Mouse (Mus musculus): Measurements from ENCODE around the gene Mrpl10. TPM values are rescaled to one million over a fixed set of nuclear protein-coding genes. Genes with fewer than 3 reads are reported as not detected.

Mrpl10 gene
- polyA plus RNA-seq, 1 experiment from 2014 or later, result 34.5 TPM

GRCm38 (mm10) chr11:97017696-97018582 is 23.4 kb upstream of the Mrpl10 start:
- Histone ChIP-seq H3K4me1 (ENCODE audit: insufficient read depth) (peaks cover 15% of the 10 kb centered on the region), H3K4me3 (ENCODE audit: low read depth, low read length) (peak overlapping the region; percentile 32), H3K27me3 (ENCODE audit: insufficient read depth, low read length) (peaks cover 93% of the 10 kb centered on the region), H3K27ac (ENCODE audit: low read depth) (no peak overlapping the region), H3K9me3 (ENCODE audit: low read length) (no peaks in the 10 kb centered on the region), H3K9ac (replicated peaks) (no peak overlapping the region), H3K36me3 (replicated peaks; ENCODE audit: insufficient read depth, low read length) (no peaks in the 10 kb centered on the region), H3K4me2 (ENCODE audit: low read depth, low read length) (peak overlapping the region; percentile 56)
- 2% methylated on average over 36 of the region's 36 CpGs for WGBS (ENCODE audit: insufficient replicate concordance)
- ATAC-seq, result no peak
- TF ChIP-seq CTCF (IDR thresholded peaks at IDR 0.05; ENCODE audit: low read depth) (no peak), EP300 (IDR thresholded peaks at IDR 0.05; ENCODE audit: low read depth) (no peak)
- no peak for DNase-seq

DNA sequence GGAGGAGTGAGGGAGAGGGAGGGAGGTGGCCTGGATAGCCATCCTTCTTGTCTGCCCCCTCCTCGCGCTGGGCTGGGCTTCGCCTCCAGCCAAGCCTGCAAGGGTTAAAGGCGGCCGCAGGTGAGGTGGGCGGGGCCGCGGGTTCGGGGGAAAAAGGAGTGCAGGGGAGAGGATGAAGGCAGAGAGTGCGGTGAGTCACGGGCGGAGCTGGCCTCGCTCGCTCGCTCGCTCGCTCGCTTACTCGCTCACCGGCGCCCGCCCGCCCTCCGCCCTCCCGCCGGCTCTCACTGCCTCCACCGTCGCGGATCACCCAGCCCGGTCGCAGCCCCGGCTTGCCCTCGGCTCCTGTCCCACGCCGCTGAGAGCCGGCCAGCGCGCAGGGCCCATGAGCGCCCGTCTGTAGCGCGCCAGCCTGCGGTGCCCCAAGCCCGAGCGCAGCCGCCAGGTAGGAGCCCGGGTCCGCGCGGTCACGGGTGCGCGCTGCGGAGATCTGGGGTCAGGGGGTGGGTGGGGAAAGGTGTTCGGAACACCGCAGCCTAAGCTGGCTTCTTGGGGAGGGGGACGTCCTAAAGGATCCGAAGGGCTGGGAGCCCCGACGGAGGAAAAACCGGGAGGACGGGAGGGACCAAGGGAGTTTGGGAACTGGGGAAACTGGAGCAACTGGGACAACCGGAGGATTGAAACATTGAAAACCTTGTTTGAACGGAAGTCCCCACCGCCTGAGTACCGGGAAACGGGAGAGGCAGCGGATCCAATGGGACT is 22.6 kb upstream of the Mrpl10 start:
- Histone ChIP-seq H3K27ac (ENCODE audit: low read depth) (no peak overlapping the region), H3K36me3 (replicated peaks; ENCODE audit: insufficient read depth, low read length) (no peaks in the 10 kb centered on the region), H3K9me3 (ENCODE audit: low read length) (no peaks in the 10 kb centered on the region), H3K4me2 (ENCODE audit: low read depth, low read length) (peak overlapping the region; percentile 56), H3K4me3 (ENCODE audit: low read depth, low read length) (peak overlapping the region; percentile 32), H3K4me1 (ENCODE audit: insufficient read depth) (peaks cover 15% of the 10 kb centered on the region), H3K9ac (replicated peaks) (no peak overlapping the region), H3K27me3 (ENCODE audit: insufficient read depth, low read length) (peaks cover 95% of the 10 kb centered on the region)
- WGBS (ENCODE audit: insufficient replicate concordance), result under 1% methylated on average over 60 of the region's 68 CpGs
- DNase-seq, result no peak
- no peak for ATAC-seq
- TF ChIP-seq CTCF (IDR thresholded peaks at IDR 0.05; ENCODE audit: low read depth), result no peak
- TF ChIP-seq EP300 (IDR thresholded peaks at IDR 0.05; ENCODE audit: low read depth), result no peak

DNA sequence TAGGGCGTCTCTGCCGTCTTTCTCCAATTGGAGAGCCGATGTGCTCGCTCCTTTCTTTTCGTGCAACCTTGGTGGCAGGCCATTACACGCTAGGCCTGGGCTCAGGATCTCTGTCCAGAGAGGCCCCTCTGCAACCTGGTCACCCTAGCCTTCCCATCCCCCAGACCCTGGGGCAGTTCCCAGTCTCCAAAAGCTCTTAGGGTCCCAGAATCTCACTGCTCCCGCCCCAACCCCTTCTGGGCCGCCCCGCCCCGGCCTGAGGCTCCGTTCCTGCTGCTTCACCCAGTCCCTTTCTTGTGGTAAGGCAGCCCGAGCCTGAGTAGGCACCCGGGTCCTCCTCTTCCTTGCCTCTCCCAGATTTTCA is 22.0 kb upstream of the Mrpl10 start:
- Histone ChIP-seq H3K4me2 (ENCODE audit: low read depth, low read length) (peak overlapping the region; percentile 56; the same call in 1 of the 2 replicates), H3K4me1 (ENCODE audit: insufficient read depth) (peaks cover 15% of the 10 kb centered on the region), H3K27me3 (ENCODE audit: insufficient read depth, low read length) (peaks cover 96% of the 10 kb centered on the region), H3K9ac (replicated peaks) (no peak overlapping the region), H3K36me3 (replicated peaks; ENCODE audit: insufficient read depth, low read length) (no peaks in the 10 kb centered on the region), H3K27ac (ENCODE audit: low read depth) (no peak overlapping the region), H3K9me3 (ENCODE audit: low read length) (no peaks in the 10 kb centered on the region), H3K4me3 (ENCODE audit: low read depth, low read length) (0 out of 2 replicates have a peak overlapping the region, but pooled peaks have one; percentile 32)
- ATAC-seq (no peak), DNase-seq (no peak)
- TF ChIP-seq CTCF (IDR thresholded peaks at IDR 0.05; ENCODE audit: low read depth) (no peak), EP300 (IDR thresholded peaks at IDR 0.05; ENCODE audit: low read depth) (no peak)
- 8% methylated on average over 13 of the region's 13 CpGs for WGBS (ENCODE audit: insufficient replicate concordance)

DNA sequence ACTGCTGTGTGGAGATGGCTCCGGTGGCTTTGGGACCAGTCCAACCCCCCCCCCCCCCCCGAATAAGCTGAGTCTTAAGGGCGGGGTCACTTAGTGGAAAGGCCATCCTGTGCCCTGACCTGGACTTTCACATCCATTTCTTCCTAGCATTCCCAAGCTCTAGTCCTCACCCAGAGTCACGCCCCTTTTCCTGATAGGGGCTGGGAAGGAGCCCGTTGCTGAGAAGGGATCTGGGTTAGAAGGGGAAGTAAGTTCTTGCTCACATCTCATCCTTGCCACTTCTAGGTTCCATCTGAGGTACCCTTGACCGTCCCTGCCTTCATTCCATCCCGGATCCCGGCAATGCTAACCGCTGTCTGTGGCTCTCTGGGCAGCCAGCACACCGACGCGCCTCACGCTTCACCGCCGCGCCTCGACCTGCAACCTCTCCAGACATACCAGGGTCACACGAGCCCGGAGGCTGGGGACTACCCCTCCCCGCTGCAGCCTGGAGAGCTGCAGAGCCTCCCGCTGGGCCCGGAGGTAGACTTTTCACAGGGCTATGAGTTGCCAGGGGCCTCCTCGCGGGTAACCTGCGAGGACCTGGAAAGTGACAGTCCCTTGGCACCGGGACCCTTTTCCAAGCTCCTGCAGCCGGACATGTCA is 20.1 kb upstream of the Mrpl10 start:
- ATAC-seq, result 0 out of 2 replicates have a peak, but pooled peaks have one; percentile 6

DNA sequence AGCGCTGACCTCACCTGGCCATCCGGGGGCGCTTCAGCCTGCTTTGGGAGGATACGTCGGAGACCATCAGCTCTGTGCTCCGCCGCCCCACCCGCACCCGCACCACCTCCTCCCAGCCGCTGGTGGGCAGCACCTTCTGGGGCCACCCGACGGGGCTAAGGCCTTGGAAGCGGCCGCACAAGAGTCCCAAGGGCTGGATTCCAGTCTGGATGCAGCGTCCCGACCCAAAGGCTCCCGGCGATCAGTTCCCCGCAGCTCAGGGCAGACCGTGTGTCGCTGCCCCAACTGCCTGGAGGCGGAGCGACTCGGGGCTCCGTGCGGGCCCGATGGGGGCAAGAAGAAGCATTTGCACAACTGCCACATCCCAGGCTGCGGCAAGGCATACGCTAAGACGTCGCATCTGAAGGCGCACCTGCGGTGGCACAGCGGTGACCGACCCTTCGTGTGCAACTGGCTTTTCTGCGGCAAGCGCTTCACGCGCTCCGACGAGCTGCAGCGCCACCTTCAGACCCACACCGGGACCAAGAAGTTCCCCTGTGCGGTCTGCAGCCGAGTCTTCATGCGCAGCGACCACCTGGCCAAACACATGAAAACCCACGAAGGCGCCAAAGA is 19.4 kb upstream of the Mrpl10 start:
- peaks cover 20% of the 10 kb centered on the region for H3K4me1 ChIP-seq (ENCODE audit: insufficient read depth)
- DNase-seq (peak; percentile 76), ATAC-seq (peak; percentile 82)
- H3K36me3 ChIP-seq (replicated peaks; ENCODE audit: insufficient read depth, low read length), result no peaks in the 10 kb centered on the region
- H3K4me3 ChIP-seq (ENCODE audit: low read depth, low read length), result peak overlapping the region; percentile 56
- under 1% methylated on average over 48 of the region's 50 CpGs for WGBS (ENCODE audit: insufficient replicate concordance)
- no peak overlapping the region for H3K27ac ChIP-seq (ENCODE audit: low read depth)
- no peaks in the 10 kb centered on the region for H3K9me3 ChIP-seq (ENCODE audit: low read length)
- peak overlapping the region; percentile 55 for H3K9ac ChIP-seq (replicated peaks)
- H3K4me2 ChIP-seq (ENCODE audit: low read depth, low read length), result peak overlapping the region; percentile 88
- H3K27me3 ChIP-seq (ENCODE audit: insufficient read depth, low read length), result peaks cover 77% of the 10 kb centered on the region
- TF ChIP-seq EP300 (IDR thresholded peaks at IDR 0.05; ENCODE audit: low read depth), result no peak
- TF ChIP-seq CTCF (IDR thresholded peaks at IDR 0.05; ENCODE audit: low read depth), result peak; percentile 77

More for the DNA sequence above, 20.1 kb upstream of the Mrpl10 start:
- Histone ChIP-seq H3K36me3 (replicated peaks; ENCODE audit: insufficient read depth, low read length) (no peaks in the 10 kb centered on the region), H3K4me2 (ENCODE audit: low read depth, low read length) (peak overlapping the region; percentile 88), H3K9ac (replicated peaks) (no peak overlapping the region), H3K9me3 (ENCODE audit: low read length) (no peaks in the 10 kb centered on the region), H3K27me3 (ENCODE audit: insufficient read depth, low read length) (peaks cover 85% of the 10 kb centered on the region), H3K27ac (ENCODE audit: low read depth) (no peak overlapping the region), H3K4me1 (ENCODE audit: insufficient read depth) (peaks cover 20% of the 10 kb centered on the region), H3K4me3 (ENCODE audit: low read depth, low read length) (peak overlapping the region; percentile 56)
- no peak for DNase-seq
- 3% methylated on average over 27 of the region's 27 CpGs for WGBS (ENCODE audit: insufficient replicate concordance)
- TF ChIP-seq EP300 (IDR thresholded peaks at IDR 0.05; ENCODE audit: low read depth), result no peak
